Mouse (Mus musculus) lung, adult 2 months (tissue): ENCODE measurements around the gene Nt5c1a.

Experiments
- CTCF ChIP-seq: fragments of 200-500 bp; IDR thresholded peaks from 2 replicates; pipeline ENCODE4 v1.5.1; 2011; ENCODE audit warnings: mild to moderate bottlenecking, low read length, control low read depth; ENCODE audit not compliant: insufficient read depth
- POLR2A ChIP-seq: fragments of 200-500 bp; IDR thresholded peaks from 2 replicates; pipeline ENCODE4 v1.6.1; 2011; ENCODE audit warnings: low read depth, mild to moderate bottlenecking, control low read depth, low read length, borderline replicate concordance; ENCODE audit errors: extremely low read depth

- no peak for TF ChIP-seq CTCF
- no peak for TF ChIP-seq POLR2A
Measured at GRCm38 (mm10) chr4:123211453-123211852, 10.1 kb downstream of the Nt5c1a start.
